Mouse (Mus musculus) intestine, embryonic 14.5 days (tissue): ENCODE data around the gene Ly6g5c. TPM values are rescaled to one million over a fixed set of nuclear protein-coding genes. Genes with fewer than 3 reads are reported as not detected.

Source experiments
- ATAC-seq: fragments of 200-750 bp; cut with Nextera tagmentation; replicated peaks from 2 replicates; pipeline ENCODE4 v1.8.0; 2017; ENCODE audit warnings: low read depth, moderate number of reproducible peaks, moderate TSS enrichment, moderate library complexity; ENCODE audit not compliant: low FRiP score, low TSS enrichment
- DNase-seq: peaks from one replicate; pipeline ENCODE4 v3.0.0-alpha.2; 2018; ENCODE audit warnings: low spot score
- H3K27ac ChIP-seq: fragments of 300-500 bp; sonication (generic); 2 replicates; pipeline ENCODE4 v1.5.1; 2014; ENCODE audit warnings: low read depth, mild to moderate bottlenecking, control low read depth
- H3K27me3 ChIP-seq: fragments of 300-500 bp; sonication (generic); replicated peaks from 2 replicates; pipeline ENCODE4 v1.6.1; 2014; ENCODE audit warnings: low read length, control low read depth; ENCODE audit not compliant: control insufficient read depth, insufficient read depth
- H3K36me3 ChIP-seq: fragments of 300-500 bp; sonication (generic); 2 replicates; pipeline ENCODE4 v1.6.1; 2014; ENCODE audit warnings: low read length, control low read depth; ENCODE audit not compliant: control insufficient read depth, insufficient read depth
- H3K4me1 ChIP-seq: fragments of 300-500 bp; sonication (generic); replicated peaks from 2 replicates; pipeline ENCODE4 v1.6.1; 2014; ENCODE audit warnings: low read length, control low read depth, mixed read lengths; ENCODE audit not compliant: control insufficient read depth, insufficient read depth
- H3K4me2 ChIP-seq: fragments of 300-500 bp; sonication (generic); 2 replicates; pipeline ENCODE4 v1.6.1; 2014; ENCODE audit warnings: low read length
- H3K4me3 ChIP-seq: fragments of 300-500 bp; sonication (generic); 2 replicates; pipeline ENCODE4 v1.5.1; 2014; ENCODE audit warnings: low read depth, low read length, control low read depth, mixed read lengths
- H3K9ac ChIP-seq: fragments of 300-500 bp; sonication (generic); 2 replicates; pipeline ENCODE4 v1.6.1; 2014; ENCODE audit warnings: mild to moderate bottlenecking, low read length
- H3K9me3 ChIP-seq: fragments of 300-500 bp; sonication (generic); 2 replicates; pipeline ENCODE4 v1.6.1; 2016; ENCODE audit warnings: low read length, control low read depth; ENCODE audit not compliant: control insufficient read depth
- WGBS: fragments of 180-500 bp; shearing (Covaris S2); extraction: QIAGEN DNeasy Blood & Tissue Kit; methylation state at CpG from one replicate; pipeline ENCODE4 v1.1.7; 2014; 5-methylcytosine and 5-hydroxymethylcytosine counted together
- polyA plus RNA-seq: library from polyadenylated mRNA; unstranded; fragments of >200 nt; fragmentation: Nextera tagmentation; extraction: Ambion mirVana; gene quantifications from 2 replicates; pipeline ENCODE4 v1.2.1, GENCODE M21; 2014

The Ly6g5c gene
- polyA plus RNA-seq, 1 experiment from 2014 or later = not detected

- Histone ChIP-seq H3K27me3 (no peaks in the 10 kb centered on the region), H3K36me3 (peaks cover 80% of the 10 kb centered on the region), H3K4me3 (no peak overlapping the region), H3K9me3 (no peaks in the 10 kb centered on the region), H3K27ac (no peak overlapping the region), H3K9ac (no peak overlapping the region), H3K4me2 (no peak overlapping the region), H3K4me1 (peaks cover 10% of the 10 kb centered on the region)
- DNase-seq (no peak), ATAC-seq (no peak)
- 91% methylated on average over 7 of the region's 7 CpGs for WGBS
These were observed 51.6 kb downstream of the Ly6g5c start for GRCm38 (mm10) chr17:35159638-35160037.

- ATAC-seq (no peak), DNase-seq (no peak)
- Histone ChIP-seq H3K9me3 (no peaks in the 10 kb centered on the region), H3K9ac (no peak overlapping the region), H3K27ac (no peak overlapping the region), H3K27me3 (no peaks in the 10 kb centered on the region), H3K36me3 (peaks cover 62% of the 10 kb centered on the region), H3K4me3 (no peak overlapping the region), H3K4me1 (peaks cover 19% of the 10 kb centered on the region), H3K4me2 (no peak overlapping the region)
- 84% methylated on average over 11 of the region's 11 CpGs for WGBS
These were observed 53.3 kb downstream of the Ly6g5c start for GRCm38 (mm10) chr17:35161421-35161820.

Other genes with a start within 250 kb of the Ly6g5c start
- 19.4 and 24.2 TPM in 2 replicates for gene Cfb, start 245.8 kb upstream of the Ly6g5c start, polyA plus RNA-seq
- gene Zbtb12, start 228.8 kb upstream of the Ly6g5c start, polyA plus RNA-seq = 1.4 and 1.6 TPM in 2 replicates
- not detected in 2 replicates for gene Gm20547, start 226.2 kb upstream of the Ly6g5c start, polyA plus RNA-seq
- gene C2, start 210.0 kb upstream of the Ly6g5c start, polyA plus RNA-seq = 6.8 and 7.5 TPM in 2 replicates
- 73.4 and 75.2 TPM in 2 replicates for gene Ehmt2, start 209.8 kb upstream of the Ly6g5c start, polyA plus RNA-seq
- 25.4 and 28.4 TPM in 2 replicates for gene Slc44a4, start 193.8 kb upstream of the Ly6g5c start, polyA plus RNA-seq
- gene Neu1, start 177.0 kb upstream of the Ly6g5c start, polyA plus RNA-seq = 40.1 and 42.8 TPM in 2 replicates
- 0.24 and 0.46 TPM in 2 replicates for gene Hspa1b, start 149.0 kb upstream of the Ly6g5c start, polyA plus RNA-seq
- gene Gm20481, start 138.4 kb upstream of the Ly6g5c start, polyA plus RNA-seq = not detected in 2 replicates
- gene Hspa1a, start 136.1 kb upstream of the Ly6g5c start, polyA plus RNA-seq = 3.5 and 4.5 TPM in 2 replicates
- gene Hspa1l, start 135.6 kb upstream of the Ly6g5c start, polyA plus RNA-seq = 0.53 and 1.2 TPM in 2 replicates
- gene Lsm2, start 126.4 kb upstream of the Ly6g5c start, polyA plus RNA-seq = 216 and 228 TPM in 2 replicates
- 119 and 133 TPM in 2 replicates for gene Vars, start 107.3 kb upstream of the Ly6g5c start, polyA plus RNA-seq
- 0.19 and 0.26 TPM in 2 replicates for gene Vwa7, start 91.7 kb upstream of the Ly6g5c start, polyA plus RNA-seq
- gene Sapcd1, start 80.3 kb upstream of the Ly6g5c start, polyA plus RNA-seq = 20.7 and 21.5 TPM in 2 replicates
- gene Msh5, start 61.5 kb upstream of the Ly6g5c start, polyA plus RNA-seq = 3.6 and 3.9 TPM in 2 replicates
- 113 and 141 TPM in 2 replicates for gene Clic1, start 58.3 kb upstream of the Ly6g5c start, polyA plus RNA-seq
- 278 and 333 TPM in 2 replicates for gene Ddah2, start 49.2 kb upstream of the Ly6g5c start, polyA plus RNA-seq
- not detected in 2 replicates for gene Ly6g6c, start 42.9 kb upstream of the Ly6g5c start, polyA plus RNA-seq
- 0.55 and 0.81 TPM in 2 replicates for gene Mpig6b, start 42.1 kb upstream of the Ly6g5c start, polyA plus RNA-seq
- 1.3 and 2.8 TPM in 2 replicates for gene Ly6g6e, start 31.4 kb upstream of the Ly6g5c start, polyA plus RNA-seq
- gene Ly6g6d, start 30.2 kb upstream of the Ly6g5c start, polyA plus RNA-seq = 5.0 and 6.1 TPM in 2 replicates
- gene Ly6g6f, start 22.7 kb upstream of the Ly6g5c start, polyA plus RNA-seq = 0.27 TPM in 1 of 2 replicates, not detected in the other
- 86.4 and 91.0 TPM in 2 replicates for gene Abhd16a, start 19.0 kb upstream of the Ly6g5c start, polyA plus RNA-seq
- 0.64 and 0.75 TPM in 2 replicates for gene Ly6g5b, start 7.1 kb downstream of the Ly6g5c start, polyA plus RNA-seq
- gene Gpank1, start 13.2 kb downstream of the Ly6g5c start, polyA plus RNA-seq = 19.7 and 24.7 TPM in 2 replicates
- gene Csnk2b, start 13.8 kb downstream of the Ly6g5c start, polyA plus RNA-seq = 275 and 286 TPM in 2 replicates
- 8.4 and 10.8 TPM in 2 replicates for gene D17H6S53E, start 18.1 kb downstream of the Ly6g5c start, polyA plus RNA-seq
- gene Apom, start 23.8 kb downstream of the Ly6g5c start, polyA plus RNA-seq = 0.95 and 1.5 TPM in 2 replicates
- gene Bag6, start 26.9 kb downstream of the Ly6g5c start, polyA plus RNA-seq = 75.5 and 79.5 TPM in 2 replicates
- 186 and 196 TPM in 2 replicates for gene Prrc2a, start 56.6 kb downstream of the Ly6g5c start, polyA plus RNA-seq
- gene Aif1, start 67.8 kb downstream of the Ly6g5c start, polyA plus RNA-seq = 15.4 and 17.5 TPM in 2 replicates
- gene Lst1, start 80.2 kb downstream of the Ly6g5c start, polyA plus RNA-seq = 16.9 and 19.1 TPM in 2 replicates
- 1.1 and 1.5 TPM in 2 replicates for gene Ltb, start 86.2 kb downstream of the Ly6g5c start, polyA plus RNA-seq
- gene Tnf, start 93.7 kb downstream of the Ly6g5c start, polyA plus RNA-seq = 0.12 and 0.28 TPM in 2 replicates
- 0.81 and 0.85 TPM in 2 replicates for gene Lta, start 97.1 kb downstream of the Ly6g5c start, polyA plus RNA-seq
- 0.39 and 0.88 TPM in 2 replicates for gene Gm16181, start 112.6 kb downstream of the Ly6g5c start, polyA plus RNA-seq
- gene Atp6v1g2, start 125.4 kb downstream of the Ly6g5c start, polyA plus RNA-seq = 5.8 and 5.9 TPM in 2 replicates
- gene Nfkbil1, start 127.5 kb downstream of the Ly6g5c start, polyA plus RNA-seq = 3.1 and 4.3 TPM in 2 replicates
- gene Ddx39b, start 133.5 kb downstream of the Ly6g5c start, polyA plus RNA-seq = 458 and 500 TPM in 2 replicates
- 102 and 108 TPM in 2 replicates for gene H2-D1, start 154.5 kb downstream of the Ly6g5c start, polyA plus RNA-seq
- gene H2-Q1, start 212.1 kb downstream of the Ly6g5c start, polyA plus RNA-seq = 1.2 and 1.6 TPM in 2 replicates
- 37.3 and 39.1 TPM in 2 replicates for gene H2-Q2, start 234.0 kb downstream of the Ly6g5c start, polyA plus RNA-seq